Mouse (Mus musculus) limb, embryonic 15.5 days (tissue): Measurements from ENCODE around the gene Immp1l. TPM values are rescaled to one million over a fixed set of nuclear protein-coding genes. Genes with fewer than 3 reads are reported as not detected.

Experiments
- ATAC-seq: fragments of 200-750 bp; cut with Nextera tagmentation; 2 replicates; pipeline ENCODE4 v1.8.0; 2017; ENCODE audit warnings: low read depth, moderate TSS enrichment; ENCODE audit not compliant: insufficient number of reproducible peaks, low FRiP score, low TSS enrichment
- H3K27ac ChIP-seq: fragments of 300-500 bp; sonication (generic); 2 replicates; pipeline ENCODE4 v1.5.1; 2015; ENCODE audit warnings: moderate library complexity, mild to moderate bottlenecking, inconsistent platforms
- H3K27me3 ChIP-seq: fragments of 300-500 bp; sonication (generic); 2 replicates; pipeline ENCODE4 v1.6.1; 2015; ENCODE audit warnings: inconsistent platforms
- H3K36me3 ChIP-seq: fragments of 300-500 bp; sonication (generic); 2 replicates; pipeline ENCODE4 v1.6.1; 2015; ENCODE audit warnings: inconsistent platforms
- H3K4me1 ChIP-seq: fragments of 300-500 bp; sonication (generic); 2 replicates; pipeline ENCODE4 v1.6.1; 2015; ENCODE audit warnings: inconsistent platforms
- H3K4me2 ChIP-seq: fragments of 300-500 bp; sonication (generic); 2 replicates; pipeline ENCODE4 v1.6.1; 2015; ENCODE audit warnings: mild to moderate bottlenecking, inconsistent platforms
- H3K4me3 ChIP-seq: fragments of 300-500 bp; sonication (generic); 2 replicates; pipeline ENCODE4 v1.5.1; 2015; ENCODE audit warnings: mild to moderate bottlenecking, inconsistent platforms
- H3K9ac ChIP-seq: fragments of 300-500 bp; sonication (generic); 2 replicates; pipeline ENCODE4 v1.6.1; 2015; ENCODE audit warnings: inconsistent platforms
- H3K9me3 ChIP-seq: fragments of 300-500 bp; sonication (generic); 2 replicates; pipeline ENCODE4 v1.6.1; 2016; ENCODE audit warnings: inconsistent platforms
- WGBS: fragments of 180-500 bp; shearing (Covaris S2); methylation state at CpG from one replicate; pipeline ENCODE4 v1.1.7; 2015; 5-methylcytosine and 5-hydroxymethylcytosine counted together
- polyA plus RNA-seq: library from polyadenylated mRNA; unstranded; fragments of >200 nt; fragmentation: Nextera tagmentation; extraction: Ambion mirVana; gene quantifications from 2 replicates; pipeline ENCODE4 v1.2.1, GENCODE M21; 2015

The Immp1l gene
- polyA plus RNA-seq, 1 experiment from 2014 or later = 133 TPM

- Histone ChIP-seq H3K27ac (no peak overlapping the region), H3K4me3 (no peak overlapping the region), H3K9ac (no peak overlapping the region), H3K9me3 (no peaks in the 10 kb centered on the region), H3K4me2 (no peak overlapping the region), H3K36me3 (0 out of 2 replicates have a peak, but pooled peaks cover 4% of the 10 kb centered on the region), H3K27me3 (no peaks in the 10 kb centered on the region), H3K4me1 (no peaks in the 10 kb centered on the region)
- ATAC-seq = no peak
- 84% methylated on average over 1 of the region's 1 CpGs for WGBS
Observed at GRCm38 (mm10) chr2:105951350-105951940, 47.0 kb downstream of the Immp1l start.

- Histone ChIP-seq H3K9ac (no peak overlapping the region), H3K9me3 (no peaks in the 10 kb centered on the region), H3K4me1 (no peaks in the 10 kb centered on the region), H3K4me3 (no peak overlapping the region), H3K4me2 (no peak overlapping the region), H3K27me3 (no peaks in the 10 kb centered on the region), H3K36me3 (peaks cover 4% of the 10 kb centered on the region; the same call in 1 of the 2 replicates), H3K27ac (no peak overlapping the region)
- ATAC-seq = no peak
- 87% methylated on average over 4 of the region's 4 CpGs for WGBS
Observed at GRCm38 (mm10) chr2:105953862-105954261, 49.4 kb downstream of the Immp1l start.

GRCm38 (mm10) chr2:105963447-105963846 is 59.0 kb downstream of the Immp1l start:
- Histone ChIP-seq H3K4me2 (no peak overlapping the region), H3K9me3 (no peaks in the 10 kb centered on the region), H3K36me3 (peaks cover 17% of the 10 kb centered on the region), H3K4me3 (no peak overlapping the region), H3K27me3 (no peaks in the 10 kb centered on the region), H3K9ac (no peak overlapping the region), H3K27ac (no peak overlapping the region), H3K4me1 (no peaks in the 10 kb centered on the region)
- 66% methylated on average over 1 of the region's 1 CpGs for WGBS
- ATAC-seq = no peak

- 20% methylated on average over 2 of the region's 2 CpGs for WGBS
- no peak overlapping the region for H3K9ac ChIP-seq
Observed at GRCm38 (mm10) chr2:105973941-105974340, 69.5 kb downstream of the Immp1l start.

GRCm38 (mm10) chr2:105978065-105978464 is 73.6 kb downstream of the Immp1l start:
- H3K4me2 ChIP-seq = no peak overlapping the region
- 94% methylated on average over 2 of the region's 2 CpGs for WGBS
- H3K4me1 ChIP-seq = no peaks in the 10 kb centered on the region
- no peaks in the 10 kb centered on the region for H3K27me3 ChIP-seq
- H3K9me3 ChIP-seq = no peaks in the 10 kb centered on the region
- no peak overlapping the region for H3K27ac ChIP-seq
- H3K4me3 ChIP-seq = no peak overlapping the region
- no peak for ATAC-seq
- no peak overlapping the region for H3K9ac ChIP-seq
- H3K36me3 ChIP-seq = 0 out of 2 replicates have a peak, but pooled peaks cover 3% of the 10 kb centered on the region

More at GRCm38 (mm10) chr2:105973941-105974340, 69.5 kb downstream of the Immp1l start:
- no peak overlapping the region for H3K4me2 ChIP-seq
- no peak overlapping the region for H3K27ac ChIP-seq
- ATAC-seq = no peak
- H3K4me3 ChIP-seq = no peak overlapping the region
- no peaks in the 10 kb centered on the region for H3K27me3 ChIP-seq
- H3K9me3 ChIP-seq = no peaks in the 10 kb centered on the region
- peaks cover 15% of the 10 kb centered on the region for H3K36me3 ChIP-seq
- H3K4me1 ChIP-seq = no peaks in the 10 kb centered on the region

- Histone ChIP-seq H3K4me2 (no peak overlapping the region), H3K9me3 (no peaks in the 10 kb centered on the region), H3K4me3 (no peak overlapping the region), H3K27me3 (no peaks in the 10 kb centered on the region), H3K36me3 (no peaks in the 10 kb centered on the region), H3K4me1 (no peaks in the 10 kb centered on the region), H3K27ac (no peak overlapping the region), H3K9ac (no peak overlapping the region)
- WGBS = 81% methylated on average over 7 of the region's 7 CpGs
- no peak for ATAC-seq
Observed at GRCm38 (mm10) chr2:105985206-105985605, 80.8 kb downstream of the Immp1l start.

GRCm38 (mm10) chr2:105987131-105987530 is 82.7 kb downstream of the Immp1l start:
- Histone ChIP-seq H3K36me3 (no peaks in the 10 kb centered on the region), H3K4me1 (no peaks in the 10 kb centered on the region), H3K27me3 (no peaks in the 10 kb centered on the region), H3K4me2 (no peak overlapping the region), H3K4me3 (no peak overlapping the region), H3K9me3 (no peaks in the 10 kb centered on the region), H3K27ac (no peak overlapping the region), H3K9ac (no peak overlapping the region)
- no peak for ATAC-seq
- WGBS = 36% methylated on average over 1 of the region's 1 CpGs

- no peak overlapping the region for H3K4me2 ChIP-seq
- no peak overlapping the region for H3K4me3 ChIP-seq
- no peak for ATAC-seq
- no peak overlapping the region for H3K9ac ChIP-seq
- no peak overlapping the region for H3K27ac ChIP-seq
- no peaks in the 10 kb centered on the region for H3K36me3 ChIP-seq
- 13% methylated on average over 2 of the region's 2 CpGs for WGBS
- no peaks in the 10 kb centered on the region for H3K27me3 ChIP-seq
- no peaks in the 10 kb centered on the region for H3K4me1 ChIP-seq
- no peaks in the 10 kb centered on the region for H3K9me3 ChIP-seq
Observed at GRCm38 (mm10) chr2:105987999-105988398, 83.6 kb downstream of the Immp1l start.

- WGBS = 2% methylated on average over 44 of the region's 44 CpGs
- 0 out of 2 replicates have a peak, but pooled peaks cover 3% of the 10 kb centered on the region for H3K36me3 ChIP-seq
Observed at GRCm38 (mm10) chr2:106002835-106003739, 98.6 kb downstream of the Immp1l start, which contains the start of gene Dnajc24. Gene Dnajc24 (minus strand): TSS chr2:106003549.

GRCm38 (mm10) chr2:106008415-106008814 is 104.0 kb downstream of the Immp1l start:
- no peak for ATAC-seq

More at GRCm38 (mm10) chr2:106002835-106003739, 98.6 kb downstream of the Immp1l start, which contains the start of gene Dnajc24:
- Histone ChIP-seq H3K4me3 (peak within 1 kb of the TSS; percentile 64), H3K27me3 (no peaks in the 10 kb centered on the region), H3K9me3 (no peaks in the 10 kb centered on the region), H3K9ac (peak within 1 kb of the TSS; percentile 63), H3K27ac (peak within 1 kb of the TSS; percentile 75), H3K4me2 (peak within 1 kb of the TSS; percentile 58), H3K4me1 (peaks cover 3% of the 10 kb centered on the region; the same call in 1 of the 2 replicates)
- peak; percentile 87 for ATAC-seq

More at GRCm38 (mm10) chr2:106008415-106008814, 104.0 kb downstream of the Immp1l start:
- Histone ChIP-seq H3K27me3 (no peaks in the 10 kb centered on the region), H3K4me3 (no peak overlapping the region), H3K27ac (no peak overlapping the region), H3K9ac (no peak overlapping the region), H3K4me1 (no peaks in the 10 kb centered on the region), H3K9me3 (no peaks in the 10 kb centered on the region), H3K4me2 (no peak overlapping the region), H3K36me3 (no peaks in the 10 kb centered on the region)
- 61% methylated on average over 2 of the region's 2 CpGs for whole genome bisulfite sequencing
